Mouse (Mus musculus): ENCODE data around the gene Tubb2a. TPM values are rescaled to one million over a fixed set of nuclear protein-coding genes. Genes with fewer than 3 reads are reported as not detected.

Tubb2a gene
- 10 to 100 TPM; 17.0 to 18.8 TPM for total RNA-seq (2023)

DNA sequence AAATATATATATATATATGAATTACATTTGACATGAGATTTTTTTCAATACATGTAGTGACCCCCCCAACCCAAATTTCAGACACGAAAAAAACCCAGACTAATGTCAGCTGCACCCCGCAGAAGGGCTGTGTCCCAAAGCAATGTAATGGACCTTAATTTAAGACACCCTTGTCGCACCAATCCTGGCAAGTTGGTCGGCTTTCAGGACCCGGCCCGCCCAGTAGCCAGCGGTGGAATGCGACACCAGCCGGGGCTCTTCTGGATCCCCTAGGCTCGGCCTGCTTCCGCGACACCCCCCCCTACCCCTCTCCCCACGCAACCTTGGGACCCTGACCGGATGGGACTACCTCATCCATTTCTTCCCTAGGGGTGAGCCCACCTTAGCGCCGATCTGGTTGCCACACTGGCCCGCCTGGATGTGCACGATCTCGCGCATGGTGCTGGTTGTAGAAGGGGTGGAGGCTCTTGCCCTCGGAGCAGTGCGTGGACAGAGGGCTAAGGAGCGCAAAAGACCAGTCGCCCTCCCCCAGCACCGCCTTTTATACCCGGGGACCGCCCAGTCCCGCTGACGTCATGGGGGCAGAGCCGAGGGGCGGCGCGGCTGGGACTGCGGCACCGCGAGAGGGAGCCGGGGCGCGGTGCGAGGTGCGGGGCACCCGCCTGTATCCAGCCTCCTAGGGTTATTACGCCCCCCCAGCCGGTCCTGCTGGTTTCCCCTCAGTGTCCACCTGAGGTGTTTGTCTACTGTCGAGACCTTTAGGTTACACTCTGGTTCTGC lies at the start of gene Tubb2a:
Tubb2a (minus strand) TSS at position 516 of the 780 bp plus-strand sequence.

DNA sequence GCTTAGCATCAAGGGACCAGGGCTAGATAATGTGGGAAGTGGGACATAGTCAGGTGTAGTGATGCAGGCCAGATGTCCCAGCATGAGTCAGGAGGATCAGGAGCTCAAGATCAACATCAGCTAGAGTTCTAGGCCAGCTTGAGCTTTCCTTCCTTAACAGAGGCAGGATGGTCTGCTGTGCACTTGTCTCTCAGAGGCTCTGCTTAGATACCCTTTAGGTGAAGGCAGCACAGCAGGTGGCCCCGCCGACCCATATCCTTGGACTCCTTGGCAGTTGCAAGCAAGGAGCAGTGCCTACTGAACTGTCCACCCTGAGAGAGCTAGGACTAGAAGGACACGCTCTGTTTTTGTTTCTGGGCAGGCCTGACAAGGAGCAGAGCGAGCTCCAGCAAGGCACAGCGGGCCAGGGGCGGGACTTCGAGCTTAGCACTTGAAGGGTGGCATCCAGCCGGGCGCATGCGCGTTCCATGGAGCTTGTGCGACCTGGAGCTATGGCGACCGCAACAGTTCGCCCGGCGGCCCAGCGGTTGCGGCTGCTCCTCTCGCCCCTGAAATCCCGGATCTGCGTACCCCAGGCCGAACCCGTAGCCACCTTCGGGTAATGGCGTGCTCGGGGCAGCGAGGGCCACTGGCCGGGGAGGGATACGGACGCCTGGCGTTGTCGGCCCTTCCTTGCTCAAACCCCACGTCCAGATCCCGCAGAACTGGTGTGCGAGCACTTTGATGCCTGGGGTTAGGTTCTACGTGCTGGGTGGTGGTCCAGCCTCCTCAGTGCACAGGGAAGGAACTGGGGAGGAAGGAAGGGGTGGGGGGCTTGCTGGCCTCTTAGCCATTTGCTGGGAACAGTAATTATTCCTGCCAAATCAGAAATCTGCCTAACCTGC lies 40.4 kb downstream of the Tubb2a start, which contains the start of gene Bphl:
Bphl (plus strand) TSS at position 426 of the 884 bp plus-strand sequence.

Other genes starting within 250 kb of the Tubb2a start
- gene Serpinb6e, start 234.6 kb downstream of the Tubb2a start, total RNA-seq (2023), result not detected
- gene Serpinb6c, start 172.3 kb downstream of the Tubb2a start, total RNA-seq (2023), result not detected
- 10 to 100 TPM; 28.0 to 30.2 TPM for gene Nqo2, start 113.3 kb downstream of the Tubb2a start, total RNA-seq (2023)
- gene Ripk1, start 75.6 kb downstream of the Tubb2a start, total RNA-seq (2023), result 10 to 100 TPM; 73.4 to 76.8 TPM
- gene Serpinb6a, start 75.2 kb downstream of the Tubb2a start, total RNA-seq (2023), result 10 to 100 TPM; 19.3 to 22.5 TPM
- 10 to 100 TPM; 14.7 to 20.8 TPM for gene Bphl, start 40.4 kb downstream of the Tubb2a start, total RNA-seq (2023)
- under 1 TPM in 1 of 2 experiments, not detected in 1; 0.33 TPM for gene Tubb2b, start 52.5 kb upstream of the Tubb2a start, total RNA-seq (2023)
- gene Psmg4, start 85.0 kb upstream of the Tubb2a start, total RNA-seq (2023), result 10 to 100 TPM; 12.5 to 21.0 TPM

Data from neutrophil, adult 59 days (primary cell).